18 mouse cellular contexts compared by ENCODE assay signal in the genomic region with DNA sequence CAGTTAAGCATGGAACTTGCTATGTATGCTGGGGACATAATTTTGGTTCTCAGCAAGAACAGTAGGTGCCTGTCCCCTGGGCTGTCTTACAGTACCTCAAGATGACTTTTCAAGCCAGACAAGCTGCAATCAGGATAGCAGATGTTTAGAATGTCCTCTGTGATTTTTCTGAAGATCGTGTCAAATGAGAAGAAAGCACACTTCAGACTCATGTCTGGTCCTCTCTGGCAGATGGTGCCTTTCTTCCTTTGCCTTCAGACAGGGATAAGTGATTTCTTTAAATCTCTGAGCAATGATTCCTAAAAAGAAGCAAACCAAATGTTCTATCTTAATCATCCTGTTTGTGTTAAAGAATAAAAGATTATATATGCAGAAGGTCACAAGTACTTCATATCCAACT. TPM values are rescaled to one million over a fixed set of nuclear protein-coding genes. Genes with fewer than 3 reads are reported as not detected.
"Had no signal": no experiment of that assay in that cellular context is flagged by ENCODE, and none has a peak within 500 bp of the region (broad histone marks: within the 10 kb centered on the region; RNA-seq: fewer than 3 reads in every experiment).

No protein-coding gene starts in this region.

- H3K9me3 ChIP-seq: heart, embryonic 13.5 days; heart, embryonic 15.5 days; hindbrain, embryonic 13.5 days; intestine, embryonic 15.5 days; limb, embryonic 10.5 days; limb, embryonic 12.5 days; liver, embryonic 13.5 days had no signal

- H3K27me3 ChIP-seq: heart, embryonic 13.5 days; heart, embryonic 15.5 days; hindbrain, embryonic 13.5 days; intestine, embryonic 15.5 days; limb, embryonic 12.5 days; liver, embryonic 13.5 days had no signal

- H3K36me3 ChIP-seq: heart, embryonic 13.5 days; heart, embryonic 15.5 days; hindbrain, embryonic 13.5 days; intestine, embryonic 15.5 days; limb, embryonic 10.5 days; limb, embryonic 12.5 days; liver, embryonic 13.5 days had no signal

- ATAC-seq: hindbrain, embryonic 16.5 days; inflammation-experienced regulatory T-cells, adult 6 months; intestine, embryonic 15.5 days; intestine, postnatal 0 days had no signal

- H3K4me2 ChIP-seq: heart, embryonic 11.5 days; heart, embryonic 13.5 days; heart, embryonic 15.5 days; hindbrain, embryonic 13.5 days; intestine, embryonic 15.5 days; limb, embryonic 12.5 days; liver, embryonic 11.5 days; liver, embryonic 13.5 days had no signal

- H3K4me3 ChIP-seq: gastrocnemius, adult 2 months; heart, embryonic 13.5 days; heart, embryonic 15.5 days; hindbrain, embryonic 13.5 days; intestine, embryonic 15.5 days; layer of hippocampus, adult 2 months; left cerebral cortex, adult 2 months; limb, embryonic 10.5 days; limb, embryonic 12.5 days; liver, embryonic 13.5 days had no signal

- H3K4me1 ChIP-seq: heart, embryonic 13.5 days; heart, embryonic 15.5 days; hindbrain, embryonic 13.5 days; intestine, embryonic 15.5 days; limb, embryonic 10.5 days; limb, embryonic 12.5 days; liver, embryonic 13.5 days had no signal

- DNase-seq: gastrocnemius, adult 2 months; gastrocnemius, postnatal 25 days; heart, postnatal 14 days; heart, postnatal 4 days; liver, embryonic 13.5 days had no signal

- H3K27ac ChIP-seq: gastrocnemius, adult 2 months; heart, embryonic 13.5 days; heart, embryonic 15.5 days; hindbrain, embryonic 13.5 days; intestine, embryonic 15.5 days; layer of hippocampus, adult 2 months; left cerebral cortex, adult 2 months; limb, embryonic 10.5 days; limb, embryonic 12.5 days; liver, embryonic 13.5 days had no signal

- H3K9ac ChIP-seq: heart, embryonic 13.5 days; heart, embryonic 15.5 days; hindbrain, embryonic 13.5 days; intestine, embryonic 15.5 days; limb, embryonic 12.5 days; liver, embryonic 13.5 days had no signal

RNA-seq across cellular contexts. Expression of gene Zfp37, which starts 0.7 kb away (rescaled TPM):
- polyA plus RNA-seq: inflammation-experienced regulatory T-cells, adult 6 months had no signal
